Mouse (Mus musculus) spleen, postnatal 10 days (tissue): Measurements from ENCODE around the gene Dmac2.
"Not testable (repeated sequence)": the region's sequence is repeated elsewhere in the genome, so short reads cannot be mapped to it uniquely, and the experiment has no call there.

Source experiments
- DNase-seq, 2 experiments: peaks; one replicate each; pipeline ENCODE4 v3.0.0; 2021 to 2022; ENCODE audit warnings: low spot score in 2 of 2

Dmac2 gene

GRCm38 (mm10) chr7:25618865-25619721 is at the start of gene Dmac2:
Dmac2 (plus strand) TSS chr7:25619414.
- peak; percentile 78 to 94 for DNase-seq

- not testable (repeated sequence) for DNase-seq
These were observed 45.4 kb upstream of the Dmac2 start for GRCm38 (mm10) chr7:25573806-25574205.

DNA sequence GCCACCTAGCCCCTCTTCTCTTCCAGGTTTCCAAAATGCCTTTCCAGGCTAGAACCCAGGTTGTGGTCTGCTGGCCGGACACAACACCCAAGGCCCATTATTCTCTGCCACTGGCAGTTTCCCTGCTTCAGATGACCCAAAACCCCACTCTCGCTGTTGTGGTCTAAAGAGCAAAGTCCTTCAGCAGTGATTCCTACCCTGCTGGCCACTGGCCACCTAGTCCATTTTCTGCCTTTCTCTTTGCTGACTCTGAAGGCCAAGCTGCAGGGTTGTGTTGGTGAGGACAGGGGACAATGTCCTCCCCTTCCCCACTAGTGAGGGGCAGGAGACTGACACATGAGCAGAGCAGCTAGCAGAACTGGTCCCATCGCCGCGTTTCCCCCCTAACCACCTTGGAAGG is 44.1 kb upstream of the Dmac2 start:
- DNase-seq: no peak

DNA sequence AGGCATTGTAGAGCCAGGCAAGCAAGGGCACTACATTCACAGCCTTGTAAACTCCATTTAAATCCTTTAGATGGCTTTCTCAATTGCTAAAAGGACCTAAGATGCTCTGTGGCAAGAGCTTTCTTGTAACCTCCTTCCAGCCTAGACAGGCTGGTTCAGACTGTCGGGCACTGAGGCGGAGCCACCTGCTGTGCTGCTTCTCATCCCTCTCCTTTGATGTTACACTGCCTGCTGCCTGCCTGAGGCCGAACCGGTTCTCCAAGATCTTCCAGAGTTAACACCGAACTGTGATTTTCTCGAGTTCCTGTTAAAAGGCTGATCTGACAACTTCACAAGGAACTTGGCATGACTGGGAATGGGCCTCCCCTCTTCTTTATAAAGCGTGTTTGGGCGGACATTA is 43.3 kb upstream of the Dmac2 start:
- DNase-seq: no peak

DNA sequence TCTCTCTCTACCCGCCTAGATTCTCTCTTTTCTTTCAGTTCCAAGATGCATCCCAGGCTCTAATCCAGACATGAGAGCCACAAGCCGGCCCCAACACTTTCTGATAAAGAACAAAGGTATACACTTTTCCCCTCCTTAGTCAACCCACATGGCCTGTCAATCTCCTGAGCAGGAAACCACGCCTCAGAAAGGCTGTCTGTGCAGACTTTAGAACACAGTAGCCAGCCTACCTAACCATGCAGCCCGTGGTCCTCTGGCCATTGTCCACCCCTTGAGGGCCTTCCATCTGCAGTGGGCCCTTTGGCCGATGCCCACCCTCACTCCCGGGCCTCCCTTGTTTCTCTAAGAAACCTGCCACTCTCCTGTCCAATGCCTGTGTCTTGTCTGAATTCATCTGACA is 42.9 kb upstream of the Dmac2 start:
- DNase-seq: not testable (repeated sequence)

DNA sequence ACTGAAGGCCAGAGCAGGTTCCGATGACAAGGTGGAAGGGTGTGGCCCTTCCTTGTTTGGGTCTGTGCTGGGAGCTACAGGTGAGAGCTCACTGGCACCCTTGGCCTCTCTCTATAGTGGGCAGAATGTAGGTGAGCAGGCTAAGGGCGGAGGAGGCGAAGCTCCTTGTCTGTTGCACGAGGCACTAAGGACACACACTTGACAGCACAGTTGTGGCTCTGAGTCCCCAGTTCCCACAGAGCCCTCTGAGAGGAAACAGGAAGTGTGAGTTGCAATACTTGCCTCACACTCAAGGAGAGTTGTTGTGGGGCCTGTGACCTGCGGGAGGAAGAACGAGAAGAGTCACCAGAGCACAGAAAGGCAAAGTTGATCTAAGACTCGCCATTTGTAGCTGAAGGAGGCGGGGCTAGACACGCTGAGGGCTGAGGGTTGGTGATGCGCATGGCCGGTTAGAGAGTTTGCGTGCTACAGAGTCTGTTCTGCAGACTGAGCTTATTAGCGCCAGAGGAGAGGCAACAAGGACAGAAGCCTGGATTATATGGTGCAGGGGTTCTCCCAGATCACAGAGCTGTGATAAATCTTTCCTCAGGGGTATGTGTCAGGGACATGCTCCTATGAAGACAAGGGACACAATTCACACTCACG is 42.3 kb upstream of the Dmac2 start:
- DNase-seq: peak in 1 of 2 experiments; percentile 73

DNA sequence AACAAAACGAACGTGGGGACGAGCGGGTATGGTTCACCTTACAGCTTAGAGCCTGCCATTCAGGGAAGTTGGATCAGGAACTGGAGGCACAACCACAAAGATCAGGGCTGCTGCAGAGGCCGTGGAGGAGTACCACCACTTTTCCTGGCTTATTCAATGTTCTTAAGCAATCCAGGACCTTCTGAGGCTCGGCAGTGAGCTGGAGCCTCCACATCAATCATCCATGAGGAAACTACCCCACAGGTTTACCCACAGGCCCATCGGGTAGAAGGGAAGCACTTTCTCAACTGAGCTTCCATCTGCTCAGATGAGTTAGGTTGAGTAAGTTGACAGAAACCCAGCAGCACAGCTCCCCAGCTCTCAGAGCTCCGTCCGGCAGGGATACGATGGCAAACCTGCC is 39.8 kb upstream of the Dmac2 start:
- DNase-seq: no peak

GRCm38 (mm10) chr7:25582301-25582810 is 36.9 kb upstream of the Dmac2 start:
- no peak for DNase-seq

DNA sequence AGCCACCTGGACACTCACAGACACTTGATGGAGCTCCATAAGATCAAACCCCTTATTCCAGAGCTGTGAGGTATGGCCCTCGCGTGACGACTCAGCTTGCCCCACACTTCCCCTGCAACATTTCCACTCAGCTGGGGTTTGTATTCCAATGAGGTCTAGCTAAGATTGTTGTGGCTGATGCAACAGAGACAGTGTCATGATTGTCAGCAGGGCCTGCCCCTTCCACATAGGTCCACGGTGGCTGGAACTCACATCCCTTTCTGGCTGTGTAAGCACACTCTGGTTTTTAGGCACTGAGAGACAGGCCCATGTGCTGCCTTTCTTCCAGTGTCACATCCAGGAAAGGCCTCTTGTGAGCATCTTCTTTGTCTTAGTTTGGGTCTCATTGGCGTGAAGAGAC is 34.6 kb upstream of the Dmac2 start:
- DNase-seq: no peak

- DNase-seq: no peak
These were observed 33.6 kb upstream of the Dmac2 start for GRCm38 (mm10) chr7:25585351-25586204.

DNA sequence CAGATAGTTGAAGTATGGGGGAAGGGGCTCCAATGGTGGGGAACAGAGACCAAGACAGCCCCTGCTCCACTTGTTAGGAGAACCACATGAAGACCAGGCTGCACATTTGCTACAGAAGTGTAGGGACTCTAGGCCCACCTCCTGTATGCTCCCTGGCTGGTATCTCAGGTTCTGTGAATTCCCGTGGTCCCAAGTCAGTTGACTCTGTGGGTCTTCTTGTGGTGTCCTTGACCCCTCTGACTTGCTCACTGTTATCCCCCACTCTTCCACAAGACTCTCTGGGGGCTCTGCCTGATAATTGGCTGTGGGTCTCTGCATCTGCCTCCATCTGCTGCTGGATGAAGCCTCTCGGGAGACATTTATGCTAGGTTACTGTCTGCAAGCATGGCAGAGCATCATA is 28.0 kb upstream of the Dmac2 start:
- DNase-seq: no peak

DNA sequence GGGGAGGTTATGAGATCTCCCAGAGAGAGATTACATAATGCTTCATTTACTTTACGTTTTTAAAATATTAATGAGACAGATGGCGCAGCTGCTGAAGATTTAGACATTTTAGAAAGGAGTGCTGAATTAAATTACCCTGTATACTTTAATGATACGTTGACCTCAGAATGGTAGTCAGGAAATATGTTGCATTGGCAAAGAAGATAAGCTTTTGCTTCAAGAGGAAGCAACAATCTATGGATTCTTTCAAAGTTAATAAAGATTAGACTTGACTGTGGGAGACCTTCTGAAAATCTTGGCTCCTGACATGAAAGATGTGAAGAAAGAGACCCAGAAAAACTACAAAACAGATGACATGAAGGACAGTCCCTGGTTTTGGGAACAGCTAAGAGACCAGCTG is 25.4 kb upstream of the Dmac2 start:
- DNase-seq: no peak

DNA sequence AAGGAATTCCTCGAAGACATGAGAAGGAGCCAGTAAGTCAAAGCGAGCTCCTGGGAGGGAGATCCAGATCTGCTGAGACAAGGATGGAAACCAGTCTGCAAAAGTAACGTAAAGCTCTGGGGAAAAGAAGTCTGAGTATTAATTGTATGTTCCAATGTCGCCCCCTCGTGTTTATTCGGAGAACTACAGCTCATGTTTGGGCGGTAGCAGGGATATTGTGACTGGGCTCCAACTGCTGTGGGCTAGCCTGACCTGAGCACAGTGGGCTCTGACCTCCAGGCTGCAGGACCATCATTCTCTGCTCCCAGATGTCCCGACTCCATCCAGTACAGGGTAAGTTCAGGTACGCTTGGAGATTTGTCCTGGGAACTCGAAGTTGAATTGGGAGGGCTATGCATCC is 19.6 kb upstream of the Dmac2 start:
- DNase-seq: peak; percentile 70 to 83

DNA sequence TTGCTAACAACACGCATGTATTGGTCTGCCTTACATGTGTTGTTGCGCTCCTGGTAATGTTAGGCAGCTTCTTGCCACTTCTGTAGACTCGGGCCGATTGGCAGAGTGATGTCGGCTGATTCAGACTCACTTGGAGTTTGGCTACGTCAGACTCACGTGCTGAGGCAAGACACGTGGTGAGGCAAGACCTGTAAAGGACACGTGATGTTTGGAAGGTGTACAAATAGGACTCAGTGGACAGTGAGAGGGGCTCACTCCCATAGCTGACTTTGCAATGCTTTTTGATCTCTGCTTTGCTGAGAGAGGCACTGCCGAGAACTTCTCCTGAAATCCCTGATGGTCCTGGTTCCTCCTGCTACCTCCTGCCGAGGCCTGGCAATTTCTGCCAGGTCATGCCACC is 18.5 kb upstream of the Dmac2 start:
- DNase-seq: peak in 1 of 2 experiments; percentile 11

DNA sequence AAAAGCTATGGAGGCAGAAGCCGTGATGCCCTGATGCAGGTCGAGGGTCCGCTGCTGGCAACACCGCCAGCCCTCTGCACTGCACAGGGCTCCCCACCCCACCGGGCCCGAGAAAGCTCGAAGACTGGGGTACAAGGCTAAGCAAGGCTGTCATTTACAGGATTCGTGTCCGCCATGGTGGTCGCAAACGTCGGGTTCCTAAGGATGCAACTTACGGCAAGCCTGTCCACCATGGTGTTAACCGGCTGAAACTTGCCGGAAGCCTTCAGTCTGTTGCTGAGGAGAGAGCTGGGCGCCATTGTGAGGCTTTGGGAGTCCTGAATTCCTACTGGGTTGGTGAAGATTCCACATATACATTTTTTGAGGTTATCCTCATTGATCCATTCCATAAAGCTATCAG is 17.9 kb upstream of the Dmac2 start:
- DNase-seq: peak in 1 of 2 experiments; percentile 9

DNA sequence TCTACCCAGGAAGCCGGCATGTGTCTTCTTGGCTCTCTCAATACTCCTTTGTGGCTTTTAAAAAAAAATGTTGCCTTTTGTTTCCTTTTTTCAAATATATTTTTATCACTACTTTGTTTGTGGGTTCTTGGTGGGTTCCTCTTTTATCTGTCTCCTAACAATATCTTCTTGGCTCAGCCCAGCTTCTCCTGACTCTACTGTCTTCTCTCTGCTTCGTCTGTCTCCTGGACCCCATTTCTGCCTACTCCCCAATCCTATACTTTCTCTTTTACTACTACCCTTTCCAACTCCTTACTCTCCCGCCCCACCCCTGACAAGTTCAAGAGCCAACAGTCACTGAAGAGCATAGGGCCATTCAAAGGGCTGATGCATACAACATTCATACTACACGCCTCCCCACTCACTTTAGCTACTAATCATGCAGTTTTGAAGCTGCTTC is 12.6 kb upstream of the Dmac2 start:
- peak in 1 of 2 experiments; percentile 21 for DNase-seq

DNA sequence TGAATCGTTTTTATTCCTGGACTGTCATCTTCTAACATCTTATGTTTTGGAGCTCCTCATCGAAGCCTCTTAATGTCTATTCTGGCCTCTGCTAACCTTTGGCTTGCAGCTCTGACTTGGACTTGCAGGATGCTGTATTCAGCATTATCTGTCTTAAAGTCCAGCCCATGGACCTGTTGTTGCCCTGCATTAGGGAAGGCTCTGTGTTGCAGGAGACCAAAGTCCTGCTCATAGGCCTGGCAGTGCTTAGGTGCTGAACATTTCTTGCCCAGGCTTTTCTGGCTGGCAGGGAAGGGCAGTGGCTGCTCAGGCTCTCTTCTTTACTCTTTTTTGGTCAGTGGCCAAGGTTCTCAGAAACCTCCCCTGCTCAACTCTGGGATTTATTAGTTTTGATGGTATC is 12.0 kb upstream of the Dmac2 start:
- DNase-seq: peak in 1 of 2 experiments; percentile 13

DNA sequence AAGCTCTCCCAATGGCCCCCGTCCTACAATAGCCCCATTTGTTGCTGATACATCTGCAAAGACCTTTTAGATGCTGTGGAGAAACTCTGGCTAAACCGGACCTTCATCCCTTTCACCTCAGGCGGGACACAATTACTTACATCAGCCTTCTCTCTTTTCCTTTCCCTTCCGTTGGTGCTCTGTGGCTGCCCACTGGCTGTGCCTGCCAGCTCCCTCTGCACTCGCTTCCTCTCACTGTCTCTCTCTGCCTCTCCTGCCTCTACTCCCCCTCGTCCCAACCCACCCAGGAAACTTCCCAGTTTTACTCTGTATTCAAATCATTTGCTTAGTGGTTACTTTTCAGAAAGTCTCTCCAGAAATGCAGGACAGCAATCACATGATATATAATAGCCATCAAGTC is 9.2 kb upstream of the Dmac2 start:
- DNase-seq: peak in 1 of 2 experiments; percentile 11

GRCm38 (mm10) chr7:25611501-25611900 is 7.7 kb upstream of the Dmac2 start:
- DNase-seq: no peak

DNA sequence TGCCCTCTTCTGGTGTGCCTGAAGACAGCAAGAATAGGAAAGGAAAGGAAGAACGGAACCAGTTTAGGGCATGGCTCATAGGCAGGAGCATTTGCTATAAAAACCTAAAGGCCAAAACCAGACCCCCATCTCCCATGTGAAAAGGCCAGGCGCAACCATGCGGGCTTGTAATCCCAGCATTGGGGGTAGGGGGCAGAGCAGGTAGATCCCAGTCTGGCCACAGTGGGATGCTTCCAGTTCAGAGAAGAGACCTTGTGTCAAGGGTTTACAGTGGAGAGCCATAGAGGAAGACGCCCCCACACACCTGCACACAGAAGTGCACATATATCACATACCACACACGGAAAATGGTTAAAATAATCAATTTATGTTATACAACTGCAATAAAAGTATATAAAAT is 5.1 kb upstream of the Dmac2 start:
- DNase-seq: peak in 1 of 2 experiments; percentile 8

DNA sequence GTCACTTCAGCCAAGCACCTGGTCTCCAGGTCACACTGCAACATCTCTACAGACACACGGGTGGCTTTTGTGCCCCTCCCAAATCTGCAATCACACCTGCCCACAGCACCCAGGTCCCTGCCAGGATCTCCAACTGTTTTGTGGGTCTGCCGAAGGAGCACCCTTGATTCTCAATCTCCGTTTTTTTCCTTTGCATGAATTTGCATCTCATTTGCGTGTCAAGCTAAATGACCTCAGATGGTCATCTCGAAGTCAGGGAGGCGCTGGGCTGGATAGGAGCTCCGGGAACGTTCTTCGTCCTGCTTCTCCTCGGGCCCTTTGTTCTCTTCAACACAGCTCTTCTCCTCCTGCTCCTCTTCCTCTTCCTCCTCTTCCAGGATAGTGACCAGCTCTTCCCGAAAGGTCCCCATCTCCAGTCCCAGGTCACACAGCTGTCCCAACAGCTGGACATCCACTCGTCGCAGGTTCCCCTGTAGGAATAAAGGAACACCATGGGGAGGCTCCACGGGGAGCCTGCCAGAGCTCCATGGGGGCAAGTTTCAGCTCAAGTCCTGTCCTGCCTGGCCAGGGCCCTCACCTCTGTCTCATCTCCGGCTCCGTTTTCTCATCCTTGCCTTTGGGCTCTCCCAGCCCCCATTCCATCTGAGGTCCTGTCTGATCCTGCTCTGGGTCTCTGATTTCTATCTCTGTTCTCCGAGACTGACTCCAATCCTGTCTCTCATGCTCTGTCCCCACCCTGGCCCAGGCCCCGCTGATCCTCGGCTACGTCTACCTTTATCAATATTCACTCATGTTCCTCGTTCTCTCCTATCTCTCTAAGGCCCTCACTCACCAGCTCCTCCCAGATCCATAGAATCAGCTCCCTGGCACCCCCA is 4.1 kb upstream of the Dmac2 start:
- DNase-seq: peak in 1 of 2 experiments; percentile 12
